Mouse (Mus musculus): ENCODE data around the gene Nrros.

- TF ChIP-seq POLR2A (IDR thresholded peaks at IDR 0.05; ENCODE audit: insufficient read depth, low read depth, low read length) (no peak), CTCF (IDR thresholded peaks at IDR 0.05) (0 out of 2 replicates have a peak, but pooled peaks have one; percentile 16)
These were observed 17.7 kb downstream of the Nrros start for GRCm38 (mm10) chr16:32147589-32148207.
